Mouse (Mus musculus): ENCODE results near the gene Tmem178b. TPM values are rescaled to one million over a fixed set of nuclear protein-coding genes. Genes with fewer than 3 reads are reported as not detected.

Tmem178b gene
- polyA plus RNA-seq, 1 experiment, result 0.02 TPM

GRCm38 (mm10) chr6:40009718-40010117, 136.6 kb downstream of the Tmem178b start:
- H3K36me3 ChIP-seq (ENCODE audit: control insufficient read depth, insufficient read depth), result no peaks in the 10 kb centered on the region
- no peak overlapping the region for H3ac ChIP-seq (ENCODE audit: control insufficient read depth, insufficient read length)
- no peak overlapping the region for H3K4me3 ChIP-seq
- no peaks in the 10 kb centered on the region for H3K27me3 ChIP-seq (ENCODE audit: control insufficient read depth, insufficient read depth, insufficient read length)
- H3K4me2 ChIP-seq (ENCODE audit: low read depth), result no peak overlapping the region
- no peaks in the 10 kb centered on the region for H3K79me2 ChIP-seq (ENCODE audit: control insufficient read depth, insufficient read depth)
- TF ChIP-seq SRF (IDR thresholded peaks at IDR 0.05; ENCODE audit: control insufficient read depth, insufficient read length, low read depth), result no peak
- no peak for TF ChIP-seq CEBPB (IDR thresholded peaks at IDR 0.05; ENCODE audit: insufficient read depth, poor library complexity, severe bottlenecking)
- no peak for TF ChIP-seq MYOG (IDR thresholded peaks at IDR 0.05; ENCODE audit: control insufficient read depth in 1 of 3, insufficient read depth in 1 of 3, insufficient read length in 2 of 3, low read depth in 2 of 3)
- no peak for TF ChIP-seq TCF3 (IDR thresholded peaks at IDR 0.05; ENCODE audit: insufficient read length, low read depth)
- no peak for TF ChIP-seq POLR2AphosphoS2 (IDR thresholded peaks at IDR 0.05; ENCODE audit: insufficient read length, low read depth)
- no peak for TF ChIP-seq USF1 (IDR thresholded peaks at IDR 0.05; ENCODE audit: low read depth)
- no peak for TF ChIP-seq MYOD1 (IDR thresholded peaks at IDR 0.05; ENCODE audit: control insufficient read depth in 1 of 3, insufficient read length in 2 of 3, low read depth in 2 of 3)

- Histone ChIP-seq H3K79me2 (ENCODE audit: control insufficient read depth, insufficient read depth) (no peaks in the 10 kb centered on the region), H3K27me3 (ENCODE audit: control insufficient read depth, insufficient read depth, insufficient read length) (peaks cover 2% of the 10 kb centered on the region), H3K4me2 (ENCODE audit: low read depth) (no peak overlapping the region), H3K4me3 (no peak overlapping the region), H3K36me3 (ENCODE audit: control insufficient read depth, insufficient read depth) (no peaks in the 10 kb centered on the region), H3ac (ENCODE audit: control insufficient read depth, insufficient read length) (no peak overlapping the region)
- no peak for TF ChIP-seq MAX (IDR thresholded peaks at IDR 0.05; ENCODE audit: low read depth)
- TF ChIP-seq TCF3 (IDR thresholded peaks at IDR 0.05; ENCODE audit: insufficient read length, low read depth), result no peak
- TF ChIP-seq CEBPB (IDR thresholded peaks at IDR 0.05; ENCODE audit: insufficient read depth, poor library complexity, severe bottlenecking), result no peak
These were observed 138.0 kb downstream of the Tmem178b start for GRCm38 (mm10) chr6:40011066-40011465.

GRCm38 (mm10) chr6:40011609-40012008, 138.5 kb downstream of the Tmem178b start:
- H3ac ChIP-seq (ENCODE audit: control insufficient read depth, insufficient read length), result no peak overlapping the region
- H3K36me3 ChIP-seq (ENCODE audit: control insufficient read depth, insufficient read depth), result no peaks in the 10 kb centered on the region
- H3K79me2 ChIP-seq (ENCODE audit: control insufficient read depth, insufficient read depth), result no peaks in the 10 kb centered on the region
- no peak overlapping the region for H3K4me2 ChIP-seq (ENCODE audit: low read depth)
- peak; percentile 78 for TF ChIP-seq REST (IDR thresholded peaks at IDR 0.05; ENCODE audit: insufficient read depth, insufficient read length)
- no peak for TF ChIP-seq POLR2AphosphoS2 (IDR thresholded peaks at IDR 0.05; ENCODE audit: insufficient read length, low read depth)
- no peak overlapping the region for H3K4me3 ChIP-seq
- peaks cover 7% of the 10 kb centered on the region for H3K27me3 ChIP-seq (ENCODE audit: control insufficient read depth, insufficient read depth, insufficient read length)

GRCm38 (mm10) chr6:40013407-40013806, 140.3 kb downstream of the Tmem178b start:
- Histone ChIP-seq H3K36me3 (ENCODE audit: control insufficient read depth, insufficient read depth) (no peaks in the 10 kb centered on the region), H3ac (ENCODE audit: control insufficient read depth, insufficient read length) (no peak overlapping the region), H3K4me2 (ENCODE audit: low read depth) (no peak overlapping the region), H3K27me3 (ENCODE audit: control insufficient read depth, insufficient read depth, insufficient read length) (peaks cover 9% of the 10 kb centered on the region), H3K79me2 (ENCODE audit: control insufficient read depth, insufficient read depth) (no peaks in the 10 kb centered on the region), H3K4me3 (no peak overlapping the region)
- no peak for TF ChIP-seq REST (IDR thresholded peaks at IDR 0.05; ENCODE audit: insufficient read depth, insufficient read length)
- TF ChIP-seq TCF3 (IDR thresholded peaks at IDR 0.05; ENCODE audit: insufficient read length, low read depth), result no peak
- TF ChIP-seq E2F4 (IDR thresholded peaks at IDR 0.05; ENCODE audit: insufficient read depth), result no peak
- TF ChIP-seq POLR2A (IDR thresholded peaks at IDR 0.05; ENCODE audit: insufficient read length, low read depth), result no peak
- TF ChIP-seq CEBPB (IDR thresholded peaks at IDR 0.05; ENCODE audit: insufficient read depth, poor library complexity, severe bottlenecking), result no peak
- no peak for TF ChIP-seq TCF12 (IDR thresholded peaks at IDR 0.05; ENCODE audit: insufficient read depth, poor library complexity, severe bottlenecking)
- TF ChIP-seq SRF (IDR thresholded peaks at IDR 0.05; ENCODE audit: control insufficient read depth, insufficient read length, low read depth), result no peak
- no peak for TF ChIP-seq USF1 (IDR thresholded peaks at IDR 0.05; ENCODE audit: low read depth)
- TF ChIP-seq MAX (IDR thresholded peaks at IDR 0.05; ENCODE audit: low read depth), result no peak
- TF ChIP-seq MYOD1 (IDR thresholded peaks at IDR 0.05; ENCODE audit: control insufficient read depth in 1 of 3, insufficient read length in 2 of 3, low read depth in 2 of 3), result no peak
- no peak for TF ChIP-seq POLR2AphosphoS2 (IDR thresholded peaks at IDR 0.05; ENCODE audit: insufficient read length, low read depth)

- H3K4me3 ChIP-seq, result no peak overlapping the region
- TF ChIP-seq TCF12 (IDR thresholded peaks at IDR 0.05; ENCODE audit: insufficient read depth, poor library complexity, severe bottlenecking) (no peak), REST (IDR thresholded peaks at IDR 0.05; ENCODE audit: insufficient read depth, insufficient read length) (no peak), USF1 (IDR thresholded peaks at IDR 0.05; ENCODE audit: low read depth) (no peak), MYOD1 (IDR thresholded peaks at IDR 0.05; ENCODE audit: control insufficient read depth in 1 of 3, insufficient read length in 2 of 3, low read depth in 2 of 3) (no peak), POLR2AphosphoS2 (IDR thresholded peaks at IDR 0.05; ENCODE audit: insufficient read length, low read depth) (no peak), POLR2A (IDR thresholded peaks at IDR 0.05; ENCODE audit: insufficient read length, low read depth) (no peak), MYOG (IDR thresholded peaks at IDR 0.05; ENCODE audit: control insufficient read depth in 1 of 3, insufficient read depth in 1 of 3, insufficient read length in 2 of 3, low read depth in 2 of 3) (no peak), SRF (IDR thresholded peaks at IDR 0.05; ENCODE audit: control insufficient read depth, insufficient read length, low read depth) (no peak), TCF3 (IDR thresholded peaks at IDR 0.05; ENCODE audit: insufficient read length, low read depth) (no peak), MAX (IDR thresholded peaks at IDR 0.05; ENCODE audit: low read depth) (no peak), E2F4 (IDR thresholded peaks at IDR 0.05; ENCODE audit: insufficient read depth) (no peak), CEBPB (IDR thresholded peaks at IDR 0.05; ENCODE audit: insufficient read depth, poor library complexity, severe bottlenecking) (no peak)
- no peak overlapping the region for H3ac ChIP-seq (ENCODE audit: control insufficient read depth, insufficient read length)
- H3K36me3 ChIP-seq (ENCODE audit: control insufficient read depth, insufficient read depth), result no peaks in the 10 kb centered on the region
- no peaks in the 10 kb centered on the region for H3K79me2 ChIP-seq (ENCODE audit: control insufficient read depth, insufficient read depth)
- H3K27me3 ChIP-seq (ENCODE audit: control insufficient read depth, insufficient read depth, insufficient read length), result peaks cover 9% of the 10 kb centered on the region
- no peak overlapping the region for H3K4me2 ChIP-seq (ENCODE audit: low read depth)
These were observed 142.1 kb downstream of the Tmem178b start for GRCm38 (mm10) chr6:40015185-40015584.

All from myocyte (in vitro differentiated cells).